Mouse (Mus musculus): ENCODE measurements at regions not wholly inside any gene's neighbourhood (a gene's known extent, or its start where the extent isn't known, plus 50 kb on each side); places are given as distances from the start of the nearest gene placed in this dataset.

GRCm38 (mm10) chr12:118703068-118703662 is 143.0 kb upstream of the Sp8 start:
- Histone ChIP-seq H3K27me3 (no peaks in the 10 kb centered on the region), H3K4me3 (no peak overlapping the region), H3K36me3 (no peaks in the 10 kb centered on the region), H3K27ac (replicated peaks) (0 out of 2 replicates have a peak overlapping the region, but pooled peaks have one; percentile 19), H3K9me3 (no peaks in the 10 kb centered on the region), H3K4me1 (peaks cover 12% of the 10 kb centered on the region; the same call in 1 of the 2 replicates), H3K4me2 (replicated peaks) (no peak overlapping the region), H3K9ac (replicated peaks) (no peak overlapping the region)
- 45% methylated on average over 11 of the region's 11 CpGs for WGBS
- ATAC-seq (replicated peaks), result no peak

- 77% methylated on average over 2 of the region's 2 CpGs for WGBS
Measured at GRCm38 (mm10) chr12:118701838-118702237, 144.3 kb upstream of the Sp8 start.

GRCm38 (mm10) chr12:118698110-118698509 is 148.0 kb upstream of the Sp8 start:
- Histone ChIP-seq H3K4me3 (no peak overlapping the region), H3K4me1 (peaks cover 2% of the 10 kb centered on the region; the same call in 1 of the 2 replicates), H3K9me3 (no peaks in the 10 kb centered on the region), H3K27me3 (no peaks in the 10 kb centered on the region), H3K4me2 (replicated peaks) (no peak overlapping the region), H3K36me3 (no peaks in the 10 kb centered on the region), H3K27ac (replicated peaks) (no peak overlapping the region), H3K9ac (replicated peaks) (no peak overlapping the region)
- no peak for ATAC-seq (replicated peaks)

More at GRCm38 (mm10) chr12:118701838-118702237, 144.3 kb upstream of the Sp8 start:
- peaks cover 12% of the 10 kb centered on the region; the same call in 1 of the 2 replicates for H3K4me1 ChIP-seq
- no peak for ATAC-seq (replicated peaks)
- H3K4me2 ChIP-seq (replicated peaks), result no peak overlapping the region
- H3K9me3 ChIP-seq, result no peaks in the 10 kb centered on the region
- no peak overlapping the region for H3K4me3 ChIP-seq
- no peaks in the 10 kb centered on the region for H3K36me3 ChIP-seq
- no peak overlapping the region for H3K9ac ChIP-seq (replicated peaks)
- H3K27me3 ChIP-seq, result no peaks in the 10 kb centered on the region
- no peak overlapping the region for H3K27ac ChIP-seq (replicated peaks)

- H3K36me3 ChIP-seq, result no peaks in the 10 kb centered on the region
- no peak for ATAC-seq (replicated peaks)
- WGBS, result 93% methylated on average over 2 of the region's 2 CpGs
Measured at GRCm38 (mm10) chr12:118694701-118695100, 151.4 kb upstream of the Sp8 start.

GRCm38 (mm10) chr12:118682902-118683301 is 163.2 kb upstream of the Sp8 start:
- WGBS, result 88% methylated on average over 1 of the region's 1 CpGs
- no peaks in the 10 kb centered on the region for H3K9me3 ChIP-seq
- H3K4me1 ChIP-seq, result no peaks in the 10 kb centered on the region
- no peaks in the 10 kb centered on the region for H3K27me3 ChIP-seq
- ATAC-seq (replicated peaks), result no peak
- no peaks in the 10 kb centered on the region for H3K36me3 ChIP-seq
- H3K9ac ChIP-seq (replicated peaks), result no peak overlapping the region
- H3K4me2 ChIP-seq (replicated peaks), result no peak overlapping the region
- H3K4me3 ChIP-seq, result no peak overlapping the region
- no peak overlapping the region for H3K27ac ChIP-seq (replicated peaks)

More at GRCm38 (mm10) chr12:118694701-118695100, 151.4 kb upstream of the Sp8 start:
- H3K4me1 ChIP-seq, result no peaks in the 10 kb centered on the region
- no peak overlapping the region for H3K4me2 ChIP-seq (replicated peaks)
- H3K27me3 ChIP-seq, result no peaks in the 10 kb centered on the region
- no peak overlapping the region for H3K9ac ChIP-seq (replicated peaks)
- no peak overlapping the region for H3K27ac ChIP-seq (replicated peaks)
- H3K4me3 ChIP-seq, result no peak overlapping the region
- no peaks in the 10 kb centered on the region for H3K9me3 ChIP-seq

GRCm38 (mm10) chr12:118677989-118678388 is 168.1 kb upstream of the Sp8 start:
- H3K27ac ChIP-seq (replicated peaks), result no peak overlapping the region
- WGBS, result 85% methylated on average over 4 of the region's 4 CpGs
- H3K9ac ChIP-seq (replicated peaks), result no peak overlapping the region
- H3K4me3 ChIP-seq, result no peak overlapping the region
- H3K36me3 ChIP-seq, result no peaks in the 10 kb centered on the region
- H3K4me1 ChIP-seq, result no peaks in the 10 kb centered on the region
- ATAC-seq (replicated peaks), result no peak
- H3K9me3 ChIP-seq, result no peaks in the 10 kb centered on the region
- H3K27me3 ChIP-seq, result no peaks in the 10 kb centered on the region
- H3K4me2 ChIP-seq (replicated peaks), result no peak overlapping the region

- no peaks in the 10 kb centered on the region for H3K36me3 ChIP-seq
- 4% methylated on average over 9 of the region's 9 CpGs for WGBS
- peak; percentile 76 for ATAC-seq (replicated peaks)
- no peak overlapping the region for H3K4me3 ChIP-seq
- H3K27ac ChIP-seq (replicated peaks), result no peak overlapping the region
- H3K9ac ChIP-seq (replicated peaks), result no peak overlapping the region
- peaks cover 31% of the 10 kb centered on the region for H3K4me1 ChIP-seq
- peak overlapping the region; percentile 12; the same call in 1 of the 2 replicates for H3K4me2 ChIP-seq (replicated peaks)
- peaks cover 38% of the 10 kb centered on the region for H3K27me3 ChIP-seq
- H3K9me3 ChIP-seq, result no peaks in the 10 kb centered on the region
Measured at GRCm38 (mm10) chr12:118661575-118661974, 184.6 kb upstream of the Sp8 start.

GRCm38 (mm10) chr12:118661214-118661486 is 185.0 kb upstream of the Sp8 start:
- Histone ChIP-seq H3K27me3 (peaks cover 42% of the 10 kb centered on the region), H3K27ac (replicated peaks) (no peak overlapping the region), H3K4me2 (replicated peaks) (0 out of 2 replicates have a peak overlapping the region, but pooled peaks have one; percentile 21), H3K9me3 (no peaks in the 10 kb centered on the region), H3K9ac (replicated peaks) (no peak overlapping the region), H3K36me3 (no peaks in the 10 kb centered on the region), H3K4me1 (peaks cover 31% of the 10 kb centered on the region), H3K4me3 (no peak overlapping the region)
- peak; percentile 70 for ATAC-seq (replicated peaks)
- WGBS, result 0% methylated on average over 5 of the region's 5 CpGs

GRCm38 (mm10) chr12:118660384-118661213 is 185.5 kb upstream of the Sp8 start:
- H3K4me3 ChIP-seq, result no peak overlapping the region
- peak overlapping the region; percentile 21; the same call in 1 of the 2 replicates for H3K4me2 ChIP-seq (replicated peaks)
- peaks cover 31% of the 10 kb centered on the region for H3K4me1 ChIP-seq
- no peaks in the 10 kb centered on the region for H3K9me3 ChIP-seq
- H3K27me3 ChIP-seq, result peaks cover 47% of the 10 kb centered on the region
- under 1% methylated on average over 12 of the region's 12 CpGs for WGBS
- no peaks in the 10 kb centered on the region for H3K36me3 ChIP-seq
- peak; percentile 44; the same call in 1 of the 2 replicates for ATAC-seq (replicated peaks)
- no peak overlapping the region for H3K9ac ChIP-seq (replicated peaks)
- H3K27ac ChIP-seq (replicated peaks), result no peak overlapping the region

- Histone ChIP-seq H3K4me3 (no peak overlapping the region), H3K9ac (replicated peaks) (no peak overlapping the region), H3K9me3 (no peaks in the 10 kb centered on the region), H3K27ac (replicated peaks) (no peak overlapping the region), H3K27me3 (peaks cover 51% of the 10 kb centered on the region), H3K4me1 (peaks cover 31% of the 10 kb centered on the region), H3K4me2 (replicated peaks) (0 out of 2 replicates have a peak overlapping the region, but pooled peaks have one; percentile 11), H3K36me3 (no peaks in the 10 kb centered on the region)
- 5% methylated on average over 14 of the region's 14 CpGs for WGBS
- ATAC-seq (replicated peaks), result peak; percentile 70
Measured at GRCm38 (mm10) chr12:118659240-118660120, 186.6 kb upstream of the Sp8 start.

- Histone ChIP-seq H3K9ac (replicated peaks) (no peak overlapping the region), H3K4me1 (peaks cover 23% of the 10 kb centered on the region), H3K4me2 (replicated peaks) (no peak overlapping the region), H3K4me3 (no peak overlapping the region), H3K9me3 (no peaks in the 10 kb centered on the region), H3K36me3 (no peaks in the 10 kb centered on the region), H3K27me3 (peaks cover 27% of the 10 kb centered on the region), H3K27ac (replicated peaks) (no peak overlapping the region)
- peak; percentile 65 for ATAC-seq (replicated peaks)
- WGBS, result 4% methylated on average over 4 of the region's 4 CpGs
Measured at GRCm38 (mm10) chr12:118650483-118651160, 195.5 kb upstream of the Sp8 start.

Data from forebrain, embryonic 15.5 days (tissue).